Mouse (Mus musculus): ENCODE measurements around the gene Trove2.

DNA sequence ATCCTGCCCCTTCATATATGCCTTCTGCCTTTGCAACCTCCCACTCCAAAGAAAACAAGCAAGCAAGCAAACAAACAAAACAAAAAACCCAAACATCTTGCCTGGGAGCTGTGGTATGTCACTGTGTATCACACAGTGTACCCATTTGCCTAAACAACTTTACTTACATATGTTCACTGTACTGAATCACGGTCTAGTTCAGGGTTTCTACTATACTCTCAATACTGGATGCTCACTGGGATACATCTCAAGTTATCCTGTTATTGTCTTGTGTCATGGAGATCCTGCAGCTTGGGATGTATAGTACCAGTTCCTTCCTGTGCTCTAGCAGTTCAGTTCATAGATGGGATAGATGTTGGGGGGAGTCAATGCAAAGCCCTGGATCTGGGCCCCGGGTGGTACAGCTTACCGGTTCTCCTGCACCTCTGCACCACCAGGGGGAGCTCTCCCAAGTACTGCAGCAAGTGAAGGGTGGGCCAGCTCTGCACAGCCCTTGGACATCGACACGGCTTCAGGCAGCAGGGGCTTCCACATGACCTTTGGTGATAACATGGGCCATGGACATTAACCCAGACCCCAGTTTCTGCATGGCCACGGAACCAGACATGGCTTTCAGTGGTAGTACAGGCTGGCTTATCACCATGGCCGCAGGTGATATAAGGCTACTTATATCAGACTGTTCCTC lies 37.0 kb upstream of the Trove2 start:
- peak; percentile 95 for TF ChIP-seq CTCF (IDR thresholded peaks at IDR 0.05; ENCODE audit: borderline replicate concordance, control insufficient read depth, extremely low read depth, insufficient read depth, low read length, poor library complexity)
- TF ChIP-seq POLR2A (IDR thresholded peaks at IDR 0.05; ENCODE audit: control insufficient read depth, extremely low read depth, insufficient read depth, low read length, poor library complexity) = no peak
